Mouse (Mus musculus) CH12.LX (cell line): ENCODE results near the gene Rasgef1a. TPM values are rescaled to one million over a fixed set of nuclear protein-coding genes. Genes with fewer than 3 reads are reported as not detected.

Experiments
- DNase-seq: peaks from one replicate; pipeline ENCODE4 v3.0.0-alpha.2; 2013; ENCODE audit errors: extremely low read depth
- H3K27ac ChIP-seq: 2 replicates; pipeline ENCODE4 v1.5.1; 2012; ENCODE audit warnings: low read depth, mild to moderate bottlenecking, control low read depth, moderate library complexity; ENCODE audit not compliant: insufficient read depth
- H3K27me3 ChIP-seq: replicated peaks from 2 replicates; pipeline ENCODE3; 2012; ENCODE audit warnings: inconsistent platforms
- H3K36me3 ChIP-seq, 2 experiments: replicated peaks in 1 of 2; 2 replicates each; pipeline versions ENCODE3 to v1.6.1; 2012; ENCODE audit warnings: inconsistent platforms in 1 of 2, low read length in 1 of 2, mild to moderate bottlenecking in 1 of 2, mixed read lengths in 1 of 2, moderate library complexity in 1 of 2; ENCODE audit not compliant: control insufficient read depth in 1 of 2, insufficient read depth in 1 of 2
- H3K4me1 ChIP-seq, 2 experiments: 2 replicates each; pipeline ENCODE4 v1.6.1; 2012; ENCODE audit warnings: inconsistent platforms in 1 of 2, moderate library complexity in 1 of 2; ENCODE audit not compliant: insufficient read depth in 2 of 2, control insufficient read depth in 1 of 2
- H3K4me2 ChIP-seq: 2 replicates; pipeline ENCODE4 v1.6.1; 2012; ENCODE audit warnings: low read depth, mild to moderate bottlenecking, control low read depth; ENCODE audit not compliant: poor library complexity, insufficient read depth, severe bottlenecking
- H3K4me3 ChIP-seq, 3 experiments: fragments of 150-350 bp in 1 of 3; sonication (generic) in 1 of 3; replicated peaks in 1 of 3; 2 replicates each; pipeline versions ENCODE3 to v1.5.1; 2011 to 2012; ENCODE audit warnings: low read depth in 2 of 3, low read length in 2 of 3, mild to moderate bottlenecking in 2 of 3, moderate library complexity in 2 of 3, control low read depth in 1 of 3, improper control_type of control experiment in 1 of 3, inconsistent platforms in 1 of 3, mixed read lengths in 1 of 3; ENCODE audit not compliant: poor library complexity in 1 of 3
- H3K79me2 ChIP-seq: replicated peaks from 2 replicates; pipeline ENCODE4 v1.6.1; 2012; ENCODE audit warnings: mild to moderate bottlenecking, moderate library complexity; ENCODE audit not compliant: control insufficient read depth, poor library complexity, insufficient read depth, severe bottlenecking; ENCODE audit errors: extremely low read depth
- H3K9ac ChIP-seq: 2 replicates; pipeline ENCODE4 v1.6.1; 2012; ENCODE audit warnings: low read depth, mild to moderate bottlenecking, control low read depth, moderate library complexity; ENCODE audit not compliant: insufficient read depth
- H3K9me3 ChIP-seq: replicated peaks from 2 replicates; pipeline ENCODE3; 2012; ENCODE audit warnings: low read length, inconsistent platforms, mixed read lengths
- BHLHE40 ChIP-seq: IDR thresholded peaks from 2 replicates; pipeline ENCODE4 v1.6.1; 2011; ENCODE audit warnings: mild to moderate bottlenecking, low read depth, low read length, improper control_type of control experiment
- CTCF ChIP-seq, 2 experiments: IDR thresholded peaks in 1 of 2; conservative IDR thresholded peaks in 1 of 2; 2 replicates each; pipeline ENCODE4 v1.5.1; 2011 to 2012; ENCODE audit warnings: low read depth in 2 of 2, low read length in 2 of 2, improper control_type of control experiment in 1 of 2, inconsistent platforms in 1 of 2, mild to moderate bottlenecking in 1 of 2, moderate library complexity in 1 of 2
- ELF1 ChIP-seq: IDR thresholded peaks from 2 replicates; pipeline ENCODE4 v1.6.1; 2014; ENCODE audit warnings: low read depth, mild to moderate bottlenecking, inconsistent platforms, low read length, improper control_type of control experiment
- EP300 ChIP-seq: IDR thresholded peaks from 2 replicates; pipeline ENCODE4 v1.6.1; 2011; ENCODE audit warnings: low read length, improper control_type of control experiment
- ETS1 ChIP-seq: conservative IDR thresholded peaks from 2 replicates; pipeline ENCODE4 v1.6.1; 2012; ENCODE audit warnings: low read depth, mild to moderate bottlenecking, inconsistent platforms, low read length, improper control_type of control experiment, moderate library complexity
- GABPA ChIP-seq: IDR thresholded peaks from 2 replicates; pipeline ENCODE4 v1.6.1; 2012; ENCODE audit warnings: low read depth, low read length, improper control_type of control experiment, inconsistent platforms; ENCODE audit not compliant: insufficient replicate concordance
- IRF4 ChIP-seq: IDR thresholded peaks from 2 replicates; pipeline ENCODE4 v1.6.1; 2014; ENCODE audit warnings: low read depth, mild to moderate bottlenecking, inconsistent platforms, low read length, improper control_type of control experiment
- JUN ChIP-seq: IDR thresholded peaks from 2 replicates; pipeline ENCODE4 v1.6.1; 2011; ENCODE audit warnings: low read depth, mild to moderate bottlenecking, low read length, improper control_type of control experiment, moderate library complexity; ENCODE audit not compliant: insufficient read depth
- JUND ChIP-seq: conservative IDR thresholded peaks from 2 replicates; pipeline ENCODE4 v1.6.1; 2011; ENCODE audit warnings: low read depth, low read length, improper control_type of control experiment
- KAT2A ChIP-seq: IDR thresholded peaks from 2 replicates; pipeline ENCODE4 v1.6.1; 2012; ENCODE audit warnings: low read length, improper control_type of control experiment, inconsistent platforms; ENCODE audit not compliant: insufficient replicate concordance
- MAZ ChIP-seq: IDR thresholded peaks from 2 replicates; pipeline ENCODE4 v1.6.1; 2012; ENCODE audit warnings: low read depth, mild to moderate bottlenecking, inconsistent platforms, low read length, improper control_type of control experiment, moderate library complexity
- MEF2A ChIP-seq: IDR thresholded peaks from 2 replicates; pipeline ENCODE4 v1.6.1; 2014; ENCODE audit warnings: low read depth, mild to moderate bottlenecking, inconsistent platforms, low read length, improper control_type of control experiment, borderline replicate concordance
- MYC ChIP-seq: IDR thresholded peaks from 2 replicates; pipeline ENCODE4 v1.6.1; 2011; ENCODE audit warnings: low read depth, mild to moderate bottlenecking, improper control_type of control experiment, low read length
- NELFE ChIP-seq: IDR thresholded peaks from 2 replicates; pipeline ENCODE4 v1.6.1; 2011; ENCODE audit warnings: low read depth, low read length, improper control_type of control experiment
- NRF1 ChIP-seq: IDR thresholded peaks from 2 replicates; pipeline ENCODE4 v1.6.1; 2014; ENCODE audit warnings: low read depth, mild to moderate bottlenecking, inconsistent platforms, low read length, improper control_type of control experiment, moderate library complexity
- POLR2A ChIP-seq: IDR thresholded peaks from 2 replicates; pipeline ENCODE4 v1.6.1; 2011; ENCODE audit warnings: low read depth, mild to moderate bottlenecking, improper control_type of control experiment, low read length
- POLR2AphosphoS2 ChIP-seq: IDR thresholded peaks from 2 replicates; pipeline ENCODE4 v1.6.1; 2011; ENCODE audit warnings: low read depth, low read length, improper control_type of control experiment
- RCOR1 ChIP-seq: conservative IDR thresholded peaks from 2 replicates; pipeline ENCODE4 v1.6.1; 2012; ENCODE audit warnings: low read depth, mild to moderate bottlenecking, inconsistent platforms, low read length, improper control_type of control experiment
- SIN3A ChIP-seq: IDR thresholded peaks from 2 replicates; pipeline ENCODE4 v1.6.1; 2012; ENCODE audit warnings: low read length, improper control_type of control experiment, inconsistent platforms
- SMC3 ChIP-seq: IDR thresholded peaks from 2 replicates; pipeline ENCODE4 v1.6.1; 2011; ENCODE audit warnings: low read depth, low read length, improper control_type of control experiment
- UBTF ChIP-seq: IDR thresholded peaks from 2 replicates; pipeline ENCODE4 v1.6.1; 2012; ENCODE audit warnings: low read depth, mild to moderate bottlenecking, inconsistent platforms, low read length, improper control_type of control experiment, moderate library complexity
- USF1 ChIP-seq: IDR thresholded peaks from 2 replicates; pipeline ENCODE4 v1.6.1; 2014; ENCODE audit warnings: low read depth, mild to moderate bottlenecking, inconsistent platforms, low read length, improper control_type of control experiment
- USF2 ChIP-seq: conservative IDR thresholded peaks from 2 replicates; pipeline ENCODE4 v1.6.1; 2011; ENCODE audit warnings: low read depth, low read length, improper control_type of control experiment
- ZC3H11A ChIP-seq: IDR thresholded peaks from 2 replicates; pipeline ENCODE4 v1.6.1; 2012; ENCODE audit warnings: low read depth, mild to moderate bottlenecking, inconsistent platforms, low read length, improper control_type of control experiment
- ZMIZ1 ChIP-seq: IDR thresholded peaks from 2 replicates; pipeline ENCODE4 v1.6.1; 2012; ENCODE audit warnings: low read depth, mild to moderate bottlenecking, inconsistent platforms, low read length, improper control_type of control experiment
- dilution Hi-C: fragments of 300-500 bp; cut with MboI; formaldehyde crosslinking; loops from 2 replicates; pipeline ENCODE4 v1.14.3; 2020; ENCODE audit warnings: low sequenced_read_pairs; ENCODE audit not compliant: extremely low pct_unique_long_range_greater_than_20kb, extremely low pct_ligation_motif_present
- in situ Hi-C: fragments of 300-500 bp; cut with MboI; formaldehyde crosslinking; loops from 3 replicates; pipeline ENCODE4 v1.14.3; 2019; ENCODE audit warnings: low sequenced_read_pairs, low pct_ligation_motif_present, low pct_unique_long_range_greater_than_20kb, mixed read lengths
- polyA plus RNA-seq: library from polyadenylated mRNA; unstranded; fragments of >175 nt; gene quantifications from 2 replicates; pipeline ENCODE4 v1.2.1, GENCODE M21; 2012; ENCODE audit warnings: low read depth; ENCODE audit not compliant: insufficient read length
- total RNA-seq, 2 experiments: library from RNA; depleted of rRNA; stranded (reverse); fragments of 300-350 nt in 1 of 2; fragments of >200 nt in 1 of 2; gene quantifications; 2 replicates each; pipeline ENCODE4 v1.2.3; 2012 to 2014

The Rasgef1a gene
- 0.13 TPM in 1 of 2 replicates, not detected in the other for total RNA-seq (2012; rRNA removed)
- not detected in 2 replicates for total RNA-seq (2014; rRNA removed)
- polyA plus RNA-seq: not detected in 2 replicates

DNA sequence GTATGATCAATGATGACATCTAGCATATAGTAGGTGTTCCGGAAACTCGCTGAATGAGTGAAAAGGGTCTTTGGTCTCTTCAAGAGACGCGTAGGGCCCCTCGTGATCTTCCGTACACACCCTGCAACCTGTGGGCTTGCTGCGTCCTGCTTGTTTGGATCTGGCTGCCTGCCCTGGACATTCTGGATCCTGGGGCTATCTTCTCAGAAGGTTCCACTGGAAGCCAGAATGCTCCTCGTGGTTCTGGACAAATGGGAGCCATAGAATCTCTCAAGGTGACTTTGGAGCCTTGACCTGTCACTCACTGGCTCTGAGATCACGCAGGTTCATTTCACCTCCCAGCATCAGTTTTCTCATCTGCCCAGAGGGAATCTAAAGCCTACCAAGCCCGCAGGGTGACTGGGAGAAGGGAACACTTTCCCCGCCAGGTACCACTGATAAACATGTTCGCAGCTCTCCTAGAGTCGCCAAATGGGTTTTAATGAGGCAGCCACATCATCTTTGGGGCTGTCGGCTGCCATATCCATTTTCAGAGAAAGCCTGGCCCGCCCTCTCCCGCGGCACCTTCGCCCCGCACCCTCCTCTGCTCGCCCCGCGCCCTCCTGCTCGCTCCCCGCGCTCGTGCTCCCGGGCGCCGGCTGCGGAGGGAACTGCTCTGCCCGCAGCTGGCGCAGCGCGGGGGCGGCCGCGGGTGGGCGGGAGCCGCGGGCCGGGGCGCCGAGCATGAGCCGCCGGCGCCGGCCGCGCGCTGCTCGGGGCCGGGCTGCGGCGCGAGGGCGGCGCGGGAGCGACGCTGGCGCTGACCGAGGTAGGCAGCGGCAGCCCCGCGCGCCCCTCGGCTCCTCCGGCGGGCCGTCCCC lies at the start of gene Rasgef1a:
Rasgef1a (plus strand) TSS at position 683 of the 860 bp plus-strand sequence.
- no peaks in the 10 kb centered on the region for H3K79me2 ChIP-seq

DNA sequence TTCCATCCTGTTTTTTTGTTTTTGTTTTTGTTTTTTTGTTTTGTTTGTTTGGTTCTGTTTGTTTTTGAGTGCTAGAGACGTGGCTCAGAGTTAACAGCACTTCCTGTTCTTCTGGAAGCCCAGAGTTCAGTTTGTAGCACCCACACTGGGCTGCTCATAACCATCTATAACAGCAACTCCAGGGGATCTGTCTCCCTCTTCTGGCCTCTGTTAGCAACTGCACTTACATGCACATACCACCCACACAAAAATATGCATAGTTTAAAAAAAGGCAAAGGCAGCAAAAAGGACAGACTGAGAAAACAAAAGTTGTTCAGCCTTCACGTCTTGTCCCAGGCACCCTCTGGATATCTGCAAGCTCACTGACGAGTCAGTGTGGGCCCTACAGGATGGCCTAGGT lies 48.0 kb upstream of the Rasgef1a start:
- Histone ChIP-seq H3K79me2 (no peaks in the 10 kb centered on the region), H3K9me3 (peaks cover 11% of the 10 kb centered on the region), H3K27ac (no peak overlapping the region), H3K4me1 (peaks cover 0 to 9% of the 10 kb centered on the region in 2 experiments; a peak in 2 of 4 replicates), H3K4me2 (no peak overlapping the region), H3K4me3 (no peak overlapping the region), H3K36me3 (no peaks in the 10 kb centered on the region), H3K27me3 (peaks cover 34% of the 10 kb centered on the region), H3K9ac (no peak overlapping the region)
- dilution Hi-C loops (no loop called here), in situ Hi-C loops (no loop called here)
- peak; percentile 13 to 43; a peak in 3 of 4 replicates for TF ChIP-seq CTCF (conservative IDR thresholded peaks at IDR 0.05 in 1 of 2, IDR thresholded peaks at IDR 0.05 in 1 of 2; ENCODE audit: low read depth in 2 of 2, low read length in 2 of 2)
- TF ChIP-seq USF1: no peak
- no peak for TF ChIP-seq KAT2A
- TF ChIP-seq NELFE: no peak
- no peak for TF ChIP-seq ETS1
- no peak for TF ChIP-seq BHLHE40
- no peak for TF ChIP-seq POLR2AphosphoS2
- TF ChIP-seq MAZ: no peak
- TF ChIP-seq SMC3: peak; percentile 13; the same call in 1 of the 2 replicates
- no peak for TF ChIP-seq JUND
- no peak for TF ChIP-seq MYC
- no peak for TF ChIP-seq GABPA
- TF ChIP-seq JUN: no peak
- no peak for TF ChIP-seq SIN3A
- TF ChIP-seq ZMIZ1: no peak
- TF ChIP-seq UBTF: no peak
- no peak for TF ChIP-seq USF2
- peak; percentile 6 for DNase-seq

More for the DNA sequence above, at the start of gene Rasgef1a:
- Histone ChIP-seq H3K4me3 (no peak within 1 kb of the TSS), H3K9me3 (peaks cover 2% of the 10 kb centered on the region), H3K4me1 (no peaks in the 10 kb centered on the region), H3K27me3 (peaks cover 77% of the 10 kb centered on the region), H3K9ac (no peak within 1 kb of the TSS), H3K27ac (no peak within 1 kb of the TSS), H3K36me3 (no peaks in the 10 kb centered on the region), H3K4me2 (no peak within 1 kb of the TSS)
- DNase-seq: no peak
- dilution Hi-C loops: no loop called here
- no peak for TF ChIP-seq SMC3
- no peak for TF ChIP-seq RCOR1
- no peak for TF ChIP-seq IRF4
- no peak for TF ChIP-seq ELF1
- no peak for TF ChIP-seq MAZ
- no peak for TF ChIP-seq NRF1
- TF ChIP-seq USF1: no peak
- no peak for TF ChIP-seq GABPA
- no peak for TF ChIP-seq POLR2A
- no peak for TF ChIP-seq JUN
- TF ChIP-seq MEF2A: no peak
- TF ChIP-seq ZC3H11A: no peak
- no peak for TF ChIP-seq ETS1
- no peak for TF ChIP-seq ZMIZ1
- TF ChIP-seq EP300: no peak
- TF ChIP-seq, all 38 proteins: peak for 0
- in situ Hi-C loops: no loop called here
